Mouse (Mus musculus) intestine, postnatal 0 days (tissue): ENCODE measurements at regions not wholly inside any gene's neighbourhood (a gene's known extent, or its start where the extent isn't known, plus 50 kb on each side); places are given as distances from the start of the nearest gene placed in this dataset. TPM values are rescaled to one million over a fixed set of nuclear protein-coding genes. Genes with fewer than 3 reads are reported as not detected.
"Not testable (repeated sequence)": the region's sequence is repeated elsewhere in the genome, so short reads cannot be mapped to it uniquely, and the experiment has no call there.

Experiments
- ATAC-seq: fragments of 200-750 bp; cut with Nextera tagmentation; 2 replicates; pipeline ENCODE4 v1.8.0; 2017; ENCODE audit warnings: mild to moderate bottlenecking, moderate TSS enrichment, moderate library complexity
- H3K27ac ChIP-seq: fragments of 300-500 bp; sonication (generic); 2 replicates; pipeline ENCODE4 v1.5.1; 2014; ENCODE audit warnings: mild to moderate bottlenecking, low read depth, low read length, moderate library complexity
- H3K27me3 ChIP-seq: fragments of 300-500 bp; sonication (generic); replicated peaks from 2 replicates; pipeline ENCODE4 v1.6.1; 2014; ENCODE audit warnings: low read length, mixed read lengths; ENCODE audit not compliant: control insufficient read depth, insufficient read depth
- H3K36me3 ChIP-seq: fragments of 300-500 bp; sonication (generic); 2 replicates; pipeline ENCODE4 v1.6.1; 2014; ENCODE audit warnings: mild to moderate bottlenecking, moderate library complexity; ENCODE audit not compliant: control insufficient read depth, insufficient read depth
- H3K4me1 ChIP-seq: fragments of 300-500 bp; sonication (generic); replicated peaks from 2 replicates; pipeline ENCODE4 v1.6.1; 2014; ENCODE audit warnings: antibody characterized with exemption, low read length, mixed read lengths; ENCODE audit not compliant: control insufficient read depth, insufficient read depth
- H3K4me2 ChIP-seq: fragments of 300-500 bp; sonication (generic); replicated peaks from 2 replicates; pipeline ENCODE4 v1.6.1; 2014; ENCODE audit warnings: low read depth, mild to moderate bottlenecking, moderate library complexity
- H3K4me3 ChIP-seq: fragments of 300-500 bp; sonication (generic); 2 replicates; pipeline ENCODE4 v1.5.1; 2014; ENCODE audit warnings: low read depth, low read length
- H3K9ac ChIP-seq: fragments of 300-500 bp; sonication (generic); 2 replicates; pipeline ENCODE4 v1.6.1; 2014; ENCODE audit warnings: mild to moderate bottlenecking, low read depth, low read length
- H3K9me3 ChIP-seq: fragments of 300-500 bp; sonication (generic); 2 replicates; pipeline ENCODE4 v1.6.1; 2016; ENCODE audit warnings: mixed run types; ENCODE audit not compliant: control insufficient read depth
- CTCF ChIP-seq: sonication (generic); IDR thresholded peaks from 2 replicates; pipeline ENCODE4 v1.5.1; 2016; ENCODE audit warnings: low read depth, mild to moderate bottlenecking, control low read depth, antibody characterized with exemption, moderate library complexity
- WGBS: fragments of 180-500 bp; shearing (Covaris S2); extraction: QIAGEN DNeasy Blood & Tissue Kit; methylation state at CpG from one replicate; pipeline ENCODE4 v1.1.7; 2014; 5-methylcytosine and 5-hydroxymethylcytosine counted together
- microRNA-seq: library from miRNA; unstranded; fragments of <30 nt; microRNA quantifications from one replicate; pipeline ENCODE4, GENCODE M21; 2016

DNA sequence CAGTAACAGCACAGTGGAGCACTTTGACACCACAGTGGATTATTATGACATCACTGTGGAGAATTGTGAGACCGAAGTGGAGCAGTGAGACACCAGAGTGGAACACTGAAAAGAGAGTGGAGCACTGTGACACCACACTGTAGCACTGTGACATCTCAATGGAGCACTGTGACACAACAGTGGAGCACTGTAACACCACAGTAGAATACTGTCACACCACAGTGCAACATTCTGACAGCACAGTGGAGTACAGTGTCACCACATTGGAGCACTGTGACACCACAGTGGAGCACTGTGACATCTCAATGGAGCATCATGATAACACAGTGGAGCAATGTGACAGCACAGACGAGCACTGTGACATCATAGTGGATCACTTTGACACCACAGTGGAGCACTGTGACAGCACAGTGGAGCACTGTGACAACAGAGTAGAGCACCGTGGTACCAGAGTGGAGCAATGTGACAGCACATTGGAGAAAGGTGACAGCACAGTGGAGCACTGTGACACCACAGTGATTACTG lies 83.0 kb upstream of the Vmn1r2 start:
- peaks cover 38% of the 10 kb centered on the region for H3K9me3 ChIP-seq
- peak; percentile 11; the same call in 1 of the 2 replicates for ATAC-seq

DNA sequence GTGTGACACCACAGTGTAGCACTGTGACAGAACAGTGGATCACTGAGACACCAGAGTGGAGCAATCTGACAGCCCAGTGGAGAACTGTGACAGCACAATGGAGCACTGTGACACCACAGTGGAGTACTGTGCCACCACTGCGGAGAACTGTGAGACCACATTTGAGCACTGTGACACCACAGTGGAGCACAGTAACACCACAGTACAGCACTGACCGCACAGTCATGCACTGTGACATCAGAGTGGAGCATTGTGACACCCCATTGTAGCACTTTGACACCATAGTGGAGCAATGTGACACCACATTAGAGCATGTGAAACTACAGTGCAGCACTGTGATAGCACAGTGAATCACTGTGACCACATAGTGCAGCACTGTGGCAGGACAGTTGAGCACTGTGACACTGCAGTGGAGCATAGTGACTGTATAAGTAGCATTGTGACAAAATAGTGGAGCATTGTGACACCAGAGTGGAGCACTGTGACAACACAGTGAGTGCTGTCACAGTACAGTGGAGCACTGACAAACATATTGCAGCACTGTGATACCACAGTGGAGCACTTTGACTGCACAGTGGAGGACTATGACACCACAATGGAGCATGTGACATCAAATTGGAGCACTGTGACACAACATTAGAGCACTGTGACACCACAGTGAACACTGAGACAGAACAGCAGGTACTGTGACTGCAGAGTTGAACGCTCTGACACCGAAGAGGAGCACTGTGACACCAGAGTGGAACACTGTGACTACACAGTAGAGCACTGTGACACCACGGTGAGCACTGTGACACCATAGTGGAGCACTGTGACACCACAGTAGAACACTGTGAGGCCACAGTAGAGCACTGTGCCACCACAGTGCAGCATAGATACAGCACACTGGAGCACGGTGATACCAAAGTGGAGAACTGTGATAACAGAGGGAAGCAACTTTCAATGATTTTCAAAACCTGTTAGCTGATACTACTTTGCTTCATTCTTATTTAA lies 81.4 kb upstream of the Vmn1r2 start:
- Histone ChIP-seq H3K9me3 (peaks cover 43% of the 10 kb centered on the region), H3K4me2 (no peak overlapping the region), H3K27ac (no peak overlapping the region), H3K4me3 (no peak overlapping the region), H3K4me1 (no peaks in the 10 kb centered on the region), H3K36me3 (no peaks in the 10 kb centered on the region), H3K27me3 (no peaks in the 10 kb centered on the region), H3K9ac (no peak overlapping the region)
- ATAC-seq = no peak
- WGBS = 59% methylated on average over 6 of the region's 6 CpGs
- TF ChIP-seq CTCF = no peak

More for the DNA sequence above, 83.0 kb upstream of the Vmn1r2 start:
- Histone ChIP-seq H3K27ac (no peak overlapping the region), H3K4me2 (no peak overlapping the region), H3K27me3 (no peaks in the 10 kb centered on the region), H3K9ac (no peak overlapping the region), H3K36me3 (no peaks in the 10 kb centered on the region), H3K4me3 (no peak overlapping the region), H3K4me1 (no peaks in the 10 kb centered on the region)
- no peak for TF ChIP-seq CTCF
- 68% methylated on average over 3 of the region's 3 CpGs for WGBS

- H3K4me1 ChIP-seq, H3K36me3 ChIP-seq, H3K27me3 ChIP-seq, H3K4me3 ChIP-seq, H3K4me2 ChIP-seq, H3K9ac ChIP-seq, ATAC-seq, H3K27ac ChIP-seq: not testable (repeated sequence)
- 78% methylated on average over 7 of the region's 7 CpGs for WGBS
- peaks cover 28% of the 10 kb centered on the region for H3K9me3 ChIP-seq
Observed at GRCm38 (mm10) chr4:3087616-3088015, 79.5 kb upstream of the Vmn1r2 start.

- Histone ChIP-seq H3K36me3 (no peaks in the 10 kb centered on the region), H3K4me2 (no peak overlapping the region), H3K9ac (no peak overlapping the region), H3K27me3 (no peaks in the 10 kb centered on the region), H3K27ac (no peak overlapping the region), H3K9me3 (peaks cover 24% of the 10 kb centered on the region), H3K4me1 (no peaks in the 10 kb centered on the region), H3K4me3 (no peak overlapping the region)
- peak; percentile 59 for ATAC-seq
- WGBS = 66% methylated on average over 13 of the region's 13 CpGs
- no peak for TF ChIP-seq CTCF
Observed at GRCm38 (mm10) chr4:3089567-3090377, 77.3 kb upstream of the Vmn1r2 start.

DNA sequence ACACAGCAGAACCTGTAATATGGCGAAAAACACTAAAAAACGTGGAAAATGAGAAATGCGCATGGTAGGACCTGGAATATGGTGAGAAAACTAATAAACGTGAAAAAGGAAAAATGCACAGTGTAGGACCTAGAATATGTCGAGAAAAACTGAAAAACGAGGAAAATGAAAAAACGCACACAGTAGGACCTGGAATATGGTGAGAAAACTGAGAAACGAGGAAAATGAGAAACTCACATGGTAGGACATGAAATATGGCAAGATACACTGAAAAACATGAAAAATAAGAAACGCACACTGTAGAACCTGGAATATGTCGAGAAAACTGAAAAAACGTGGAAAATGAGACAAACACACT lies 76.8 kb upstream of the Vmn1r2 start:
- Histone ChIP-seq H3K4me1 (no peaks in the 10 kb centered on the region), H3K9ac (no peak overlapping the region), H3K4me2 (no peak overlapping the region), H3K9me3 (peaks cover 24% of the 10 kb centered on the region), H3K27ac (no peak overlapping the region), H3K36me3 (no peaks in the 10 kb centered on the region), H3K27me3 (no peaks in the 10 kb centered on the region), H3K4me3 (no peak overlapping the region)
- peak; percentile 4; the same call in 1 of the 2 replicates for ATAC-seq
- WGBS = 84% methylated on average over 11 of the region's 11 CpGs
- TF ChIP-seq CTCF = no peak

DNA sequence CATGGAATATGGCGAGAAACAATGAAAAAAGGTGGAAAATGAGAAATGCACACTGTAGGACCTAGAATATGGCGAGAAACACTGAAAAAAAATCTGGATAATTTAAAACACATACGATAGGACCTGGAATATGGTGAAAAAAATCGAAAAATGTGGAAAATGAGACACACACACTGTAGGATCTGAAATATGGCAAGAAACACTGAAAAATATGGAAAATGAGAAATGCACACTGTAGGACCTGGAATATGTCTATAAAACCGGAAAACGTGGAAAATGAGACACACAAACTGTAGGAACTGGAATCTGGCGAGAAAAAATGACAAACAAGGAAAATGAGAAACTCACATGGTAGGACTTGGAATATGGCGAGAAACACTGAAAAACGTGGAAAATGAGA lies 76.4 kb upstream of the Vmn1r2 start:
- no peaks in the 10 kb centered on the region for H3K27me3 ChIP-seq
- WGBS = 77% methylated on average over 9 of the region's 9 CpGs
- no peaks in the 10 kb centered on the region for H3K4me1 ChIP-seq
- peak; percentile 51 for ATAC-seq
- peaks cover 24% of the 10 kb centered on the region for H3K9me3 ChIP-seq
- H3K27ac ChIP-seq = no peak overlapping the region
- no peak overlapping the region for H3K9ac ChIP-seq
- H3K4me3 ChIP-seq = no peak overlapping the region
- TF ChIP-seq CTCF = no peak
- H3K36me3 ChIP-seq = no peaks in the 10 kb centered on the region
- H3K4me2 ChIP-seq = no peak overlapping the region

Small RNAs in the stretch of these regions (microRNA-seq; reads per million reads assigned to microRNA genes)
- not detected for gene Gm27878
